Mouse (Mus musculus): ENCODE data around the gene Rgs8.
A peak's percentile ranks its signal among the peaks of the same experiment; 100 is the strongest.

Rgs8 gene

GRCm38 (mm10) chr1:153704174-153704573, 51.3 kb downstream of the Rgs8 start:
- no peak for DNase-seq (ENCODE audit: extremely low read depth, low read depth, low spot score)

- no peak for DNase-seq (ENCODE audit: extremely low read depth, low read depth, low spot score)
Observed at GRCm38 (mm10) chr1:153704996-153705395, 52.2 kb downstream of the Rgs8 start.

GRCm38 (mm10) chr1:153708626-153709025, 55.8 kb downstream of the Rgs8 start:
- no peak for DNase-seq (ENCODE audit: extremely low read depth, low read depth, low spot score)

DNA sequence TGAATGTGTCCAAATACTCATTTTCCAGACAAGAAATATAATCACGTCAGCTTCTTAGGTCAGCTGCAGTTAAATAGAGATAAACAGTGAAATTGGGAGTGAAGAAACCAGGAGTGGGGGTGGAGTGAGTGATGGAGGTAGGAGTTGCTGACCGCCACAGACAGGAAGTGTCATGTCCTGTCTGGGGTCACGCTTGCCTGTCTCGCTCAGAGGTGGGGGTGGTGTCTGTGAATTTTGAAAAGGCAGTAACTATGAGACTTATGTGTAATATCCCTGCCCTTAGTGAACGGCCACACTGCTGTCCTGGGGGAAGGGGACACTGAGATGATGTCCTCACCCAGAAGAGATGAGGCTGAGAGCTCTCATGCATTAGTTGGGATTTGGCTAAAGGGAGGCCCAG, 56.6 kb downstream of the Rgs8 start:
- DNase-seq (ENCODE audit: extremely low read depth, low read depth, low spot score): no peak

GRCm38 (mm10) chr1:153711544-153712262, 58.9 kb downstream of the Rgs8 start:
- no peak for DNase-seq (ENCODE audit: extremely low read depth, low read depth, low spot score)

DNA sequence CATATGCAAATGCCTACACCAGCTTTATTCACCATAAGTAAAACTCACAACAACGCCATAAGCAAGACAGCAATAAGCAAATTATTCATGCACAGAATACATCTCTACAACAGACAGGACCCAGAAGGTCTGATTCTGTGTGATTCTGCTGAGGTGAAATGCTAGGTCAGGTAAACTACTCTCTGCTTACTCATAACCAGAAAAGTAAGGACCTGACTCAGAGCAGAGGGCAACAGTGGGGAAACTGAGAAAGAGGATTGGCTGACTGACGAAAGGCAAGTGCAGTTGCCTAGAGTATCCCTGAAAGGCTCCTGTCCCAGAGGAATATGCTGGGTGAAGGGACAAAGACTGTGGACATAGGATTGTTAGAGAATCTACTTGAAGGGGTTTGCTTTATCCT, 59.8 kb downstream of the Rgs8 start:
- no peak for DNase-seq (ENCODE audit: extremely low read depth, low read depth, low spot score)

DNA sequence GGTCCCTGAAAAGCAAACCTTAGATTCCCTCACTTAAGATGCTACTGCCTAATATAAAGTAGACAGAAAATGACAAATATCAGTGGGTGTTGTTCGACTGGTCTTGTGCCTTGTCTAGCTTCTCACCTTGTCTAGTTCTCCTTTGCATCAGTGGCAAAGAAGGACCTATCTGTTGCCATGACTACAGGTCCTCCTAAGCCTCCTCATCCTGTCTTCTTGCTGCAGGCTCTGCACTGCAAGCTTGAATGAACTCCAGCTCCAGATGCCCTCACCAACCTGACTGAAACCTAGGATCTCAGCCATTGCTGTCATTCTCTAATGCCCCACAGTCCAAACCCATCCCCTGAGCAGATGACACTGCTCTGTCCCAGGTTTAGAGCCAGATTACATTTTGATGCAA, 65.2 kb downstream of the Rgs8 start:
- no peak for DNase-seq (ENCODE audit: extremely low read depth, low read depth, low spot score)

DNA sequence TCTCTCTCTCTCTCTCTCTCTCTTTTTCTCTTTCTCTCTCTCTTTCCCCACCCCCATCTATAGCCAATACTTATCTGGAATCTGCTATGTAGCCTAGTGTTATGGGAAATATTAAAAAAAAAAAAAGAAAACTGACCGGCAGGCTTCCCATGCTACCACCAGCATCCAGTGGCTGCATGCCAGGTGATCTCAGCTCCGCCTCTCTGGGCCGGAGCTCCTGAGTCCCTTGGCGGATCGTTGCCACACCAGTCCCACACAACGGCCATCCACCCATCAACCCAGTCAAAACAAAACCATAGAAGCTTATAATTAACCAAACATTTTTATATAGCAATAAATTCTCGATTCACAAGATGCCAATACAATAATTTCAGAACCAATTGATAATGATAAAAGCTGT, 68.1 kb downstream of the Rgs8 start:
- DNase-seq (ENCODE audit: extremely low read depth, low read depth, low spot score): no peak

- DNase-seq (ENCODE audit: extremely low read depth, low read depth, low spot score): no peak
Observed at GRCm38 (mm10) chr1:153721565-153722310, 68.9 kb downstream of the Rgs8 start.

DNA sequence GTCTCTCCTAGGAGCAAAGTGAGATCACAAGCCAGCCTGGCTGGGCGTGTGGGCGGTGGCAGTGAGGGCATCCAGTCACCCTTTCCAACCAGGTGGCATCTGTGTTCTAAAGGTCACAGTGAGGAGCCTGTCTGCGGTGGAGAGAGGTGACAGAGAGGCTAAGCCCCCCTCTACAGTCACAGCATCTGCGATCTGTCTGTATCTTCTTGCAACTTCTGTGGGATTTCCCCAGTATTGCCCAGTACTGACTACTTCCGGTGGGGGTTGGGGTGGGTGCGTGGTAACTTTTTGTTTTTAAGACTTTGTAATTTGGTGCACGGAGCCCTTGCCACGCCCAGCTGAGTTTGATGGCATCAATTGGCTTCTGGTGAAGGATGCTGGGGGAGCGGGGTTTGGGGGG, 70.6 kb downstream of the Rgs8 start:
- no peak for DNase-seq (ENCODE audit: extremely low read depth, low read depth, low spot score)

- DNase-seq (ENCODE audit: extremely low read depth, low read depth, low spot score): no peak
Observed at GRCm38 (mm10) chr1:153726636-153727035, 73.8 kb downstream of the Rgs8 start.

- no peak for DNase-seq (ENCODE audit: extremely low read depth, low read depth, low spot score)
Observed at GRCm38 (mm10) chr1:153729806-153730205, 77.0 kb downstream of the Rgs8 start.

DNA sequence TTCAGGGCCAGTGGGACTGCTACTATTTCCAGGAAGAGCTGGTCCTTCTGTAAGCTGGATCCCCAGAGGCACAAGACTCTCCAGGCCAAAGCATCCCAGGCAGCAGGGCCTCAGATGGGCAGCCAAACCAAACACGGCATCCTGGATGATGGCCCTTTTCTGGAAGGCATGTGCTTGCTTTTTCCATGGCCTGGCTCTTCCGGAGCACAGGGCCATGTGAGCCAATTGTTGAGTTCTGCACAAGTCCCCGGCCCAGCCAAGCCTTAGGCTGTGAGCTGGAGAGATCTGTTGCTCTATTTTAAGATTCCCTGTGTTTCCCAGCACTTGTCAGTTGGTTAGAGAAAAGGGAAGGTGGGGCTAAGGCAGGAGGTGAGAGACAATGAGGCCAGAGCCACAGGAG, 77.8 kb downstream of the Rgs8 start:
- DNase-seq (ENCODE audit: extremely low read depth, low read depth, low spot score): peak; percentile 34

GRCm38 (mm10) chr1:153733181-153733580, 80.4 kb downstream of the Rgs8 start:
- no peak for DNase-seq (ENCODE audit: extremely low read depth, low read depth, low spot score)

GRCm38 (mm10) chr1:153734866-153735265, 82.0 kb downstream of the Rgs8 start:
- no peak for DNase-seq (ENCODE audit: extremely low read depth, low read depth, low spot score)

- no peak for DNase-seq (ENCODE audit: extremely low read depth, low read depth, low spot score)
Observed at GRCm38 (mm10) chr1:153736096-153736495, 83.3 kb downstream of the Rgs8 start.

GRCm38 (mm10) chr1:153737101-153738085, 84.6 kb downstream of the Rgs8 start:
- no peak for DNase-seq (ENCODE audit: extremely low read depth, low read depth, low spot score)

DNA sequence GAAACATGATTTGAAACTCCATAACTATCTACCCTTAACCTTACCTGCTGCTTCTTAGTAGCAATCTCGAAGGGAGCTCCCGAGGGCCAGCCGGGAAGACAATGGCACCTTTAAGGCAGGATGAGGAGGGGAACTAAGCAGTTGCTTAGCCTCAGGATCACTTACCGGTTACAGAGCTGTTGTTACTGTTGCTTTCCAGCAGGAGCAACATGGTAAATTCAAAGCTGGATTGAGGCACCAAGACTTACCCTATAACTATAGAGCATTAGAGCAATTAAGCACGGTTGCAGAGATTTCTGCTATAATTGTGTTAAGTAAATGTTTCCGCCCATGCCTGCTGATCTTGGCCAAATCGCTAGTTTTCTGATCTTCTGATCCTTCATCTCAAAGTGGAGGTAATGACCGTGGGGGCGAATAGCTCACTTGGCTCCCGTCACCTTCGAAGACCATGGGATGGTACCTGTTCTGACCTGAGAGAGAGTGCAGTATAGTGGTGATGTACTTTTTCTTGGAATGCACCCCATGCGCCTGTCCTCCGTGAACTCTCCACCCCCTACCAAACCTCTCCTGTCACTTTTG, 86.7 kb downstream of the Rgs8 start:
- DNase-seq (ENCODE audit: extremely low read depth, low read depth, low spot score): no peak

- no peak for DNase-seq (ENCODE audit: extremely low read depth, low read depth, low spot score)
Observed at GRCm38 (mm10) chr1:153740145-153740544, 87.3 kb downstream of the Rgs8 start, which contains the start of gene Rgs16. Rgs16 (plus strand) TSS chr1:153740349.

- no peak for DNase-seq (ENCODE audit: extremely low read depth, low read depth, low spot score)
Observed at GRCm38 (mm10) chr1:153740775-153741400, 88.1 kb downstream of the Rgs8 start.

Data from fat pad, adult 2 months (tissue).